Mouse (Mus musculus) adipocyte (in vitro differentiated cells): Measurements from ENCODE around the gene Irf2bp2.
"Not testable (repeated sequence)": the region's sequence is repeated elsewhere in the genome, so short reads cannot be mapped to it uniquely, and the experiment has no call there.

Experiments used
- DNase-seq: peaks from one replicate; pipeline ENCODE4 v3.0.0-alpha.2; 2016; ENCODE audit warnings: low spot score

Gene Irf2bp2

GRCm38 (mm10) chr8:126602641-126603040 is 8.9 kb upstream of the Irf2bp2 start:
- no peak for DNase-seq

- DNase-seq, result no peak
These were observed 7.5 kb upstream of the Irf2bp2 start for GRCm38 (mm10) chr8:126601325-126601724.

GRCm38 (mm10) chr8:126600816-126601243 is 7.0 kb upstream of the Irf2bp2 start:
- peak; percentile 67 for DNase-seq

GRCm38 (mm10) chr8:126600388-126600787 is 6.6 kb upstream of the Irf2bp2 start:
- DNase-seq, result not testable (repeated sequence)

- DNase-seq, result no peak
These were observed 5.5 kb upstream of the Irf2bp2 start for GRCm38 (mm10) chr8:126599297-126599696.

- DNase-seq, result no peak
These were observed 4.4 kb upstream of the Irf2bp2 start for GRCm38 (mm10) chr8:126598218-126598617.

- DNase-seq, result no peak
These were observed 2.9 kb upstream of the Irf2bp2 start for GRCm38 (mm10) chr8:126596721-126597120.

- peak; percentile 90 for DNase-seq
These were observed 2.4 kb upstream of the Irf2bp2 start for GRCm38 (mm10) chr8:126596097-126596634.

GRCm38 (mm10) chr8:126595204-126596061 is 1.6 kb upstream of the Irf2bp2 start:
- peak; percentile 81 for DNase-seq

- DNase-seq, result peak; percentile 94
These were observed 755 bp upstream of the Irf2bp2 start for GRCm38 (mm10) chr8:126594481-126595000.

GRCm38 (mm10) chr8:126592771-126593571 is 815 bp downstream of the Irf2bp2 start:
- no peak for DNase-seq

- DNase-seq, result no peak
These were observed 1.4 kb downstream of the Irf2bp2 start for GRCm38 (mm10) chr8:126592381-126592770.

GRCm38 (mm10) chr8:126591821-126592268 is 1.9 kb downstream of the Irf2bp2 start:
- peak; percentile 66 for DNase-seq

GRCm38 (mm10) chr8:126591141-126591820 is 2.5 kb downstream of the Irf2bp2 start:
- DNase-seq, result peak; percentile 54

- no peak for DNase-seq
These were observed 3.2 kb downstream of the Irf2bp2 start for GRCm38 (mm10) chr8:126590599-126590998.

GRCm38 (mm10) chr8:126590024-126590529 is 3.7 kb downstream of the Irf2bp2 start:
- DNase-seq, result peak; percentile 70

GRCm38 (mm10) chr8:126589507-126590023 is 4.2 kb downstream of the Irf2bp2 start:
- peak; percentile 57 for DNase-seq

GRCm38 (mm10) chr8:126588636-126589506 is 4.9 kb downstream of the Irf2bp2 start:
- peak; percentile 63 for DNase-seq

GRCm38 (mm10) chr8:126587836-126588503 is 5.8 kb downstream of the Irf2bp2 start:
- peak; percentile 57 for DNase-seq
